10 mouse cellular contexts compared by ENCODE assay signal in the genomic region with DNA sequence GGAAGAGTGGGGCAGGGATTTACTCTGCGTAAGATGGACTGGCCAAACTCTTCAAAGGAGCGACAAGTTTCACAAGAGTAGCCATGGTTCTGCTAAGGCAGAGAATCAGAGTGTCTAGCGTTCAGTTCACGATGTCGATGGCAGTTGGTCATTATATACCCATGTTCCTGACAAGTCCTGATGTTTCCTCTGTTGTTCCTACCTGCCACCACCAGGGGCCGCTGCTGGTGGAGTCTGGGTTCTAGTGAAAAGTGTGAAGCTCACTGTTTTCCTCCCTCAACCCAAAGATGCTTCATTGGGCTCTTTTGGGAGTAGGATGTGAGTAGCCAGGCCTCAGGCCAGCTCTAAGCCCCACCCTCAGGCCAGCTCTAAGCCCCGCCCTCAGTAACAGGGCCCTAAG. TPM values are rescaled to one million over a fixed set of nuclear protein-coding genes. Genes with fewer than 3 reads are reported as not detected.
DNase-seq lines count a peak whose midpoint lies in the region; ATAC-seq and TF ChIP-seq lines count a peak whose summit lies in the region.
"Had no signal": no experiment of that assay in that cellular context is flagged by ENCODE, and none has a peak within 500 bp of the region (broad histone marks: within the 10 kb centered on the region; RNA-seq: fewer than 3 reads in every experiment).

No protein-coding gene starts in this region.

- H3K36me3 ChIP-seq in hindbrain, embryonic 11.5 days (ENCODE audit: control insufficient read depth, insufficient read depth, low read length): no peaks in the 10 kb centered on the region
- no peaks in the 10 kb centered on the region for H3K36me3 ChIP-seq in hindbrain, embryonic 12.5 days
- H3K36me3 ChIP-seq in ES-Bruce4 (ENCODE audit: control insufficient read depth, insufficient read depth, low read length, poor library complexity, severe bottlenecking): no peaks in the 10 kb centered on the region
- H3K36me3 ChIP-seq: embryonic facial prominence, embryonic 13.5 days had no signal

- no peak for TF ChIP-seq EP300 in ES-Bruce4 (IDR thresholded peaks at IDR 0.05; ENCODE audit: insufficient read depth, low read depth, low read length)

- H3K4me2 ChIP-seq in hindbrain, embryonic 11.5 days (replicated peaks; ENCODE audit: low read depth, low read length): no peak overlapping the region
- H3K4me2 ChIP-seq in hindbrain, embryonic 12.5 days (replicated peaks): no peak overlapping the region
- H3K4me2 ChIP-seq: embryonic facial prominence, embryonic 13.5 days had no signal

- no peak for TF ChIP-seq POLR2A in ES-Bruce4 (IDR thresholded peaks at IDR 0.05; ENCODE audit: insufficient read depth, low read length)

- H3K4me1 ChIP-seq in hindbrain, embryonic 11.5 days (replicated peaks; ENCODE audit: control insufficient read depth, insufficient read depth, low read length): no peaks in the 10 kb centered on the region
- no peaks in the 10 kb centered on the region for H3K4me1 ChIP-seq in hindbrain, embryonic 12.5 days
- H3K4me1 ChIP-seq in ES-Bruce4 (ENCODE audit: control insufficient read depth, insufficient read depth, low read length): no peaks in the 10 kb centered on the region

- no peak overlapping the region for H3K4me3 ChIP-seq in hindbrain, embryonic 11.5 days (ENCODE audit: low read depth, low read length)
- no peak overlapping the region for H3K4me3 ChIP-seq in hindbrain, embryonic 12.5 days
- H3K4me3 ChIP-seq in ES-Bruce4 (ENCODE audit: low read depth, low read length): no peak overlapping the region
- H3K4me3 ChIP-seq: embryonic facial prominence, embryonic 13.5 days had no signal

- peak; percentile 77 for TF ChIP-seq CTCF in ES-Bruce4 (IDR thresholded peaks at IDR 0.05; ENCODE audit: low read depth, low read length)

- H3K27me3 ChIP-seq in hindbrain, embryonic 11.5 days (ENCODE audit: control insufficient read depth, insufficient read depth, low read length): no peaks in the 10 kb centered on the region
- peaks cover 10% of the 10 kb centered on the region; the same call in 1 of the 2 replicates for H3K27me3 ChIP-seq in hindbrain, embryonic 12.5 days
- H3K27me3 ChIP-seq in ES-Bruce4 (ENCODE audit: control insufficient read depth, insufficient read depth, low read length, poor library complexity, severe bottlenecking): no peaks in the 10 kb centered on the region
- H3K27me3 ChIP-seq: embryonic facial prominence, embryonic 13.5 days had no signal

- WGBS in hindbrain, embryonic 11.5 days: 60% methylated on average over 7 of the region's 7 CpGs
- 65% methylated on average over 7 of the region's 7 CpGs for WGBS in hindbrain, embryonic 12.5 days

- H3K9ac ChIP-seq in hindbrain, embryonic 11.5 days (ENCODE audit: low read depth, low read length): no peak overlapping the region
- no peak overlapping the region for H3K9ac ChIP-seq in hindbrain, embryonic 12.5 days
- H3K9ac ChIP-seq in ES-Bruce4 (ENCODE audit: low read depth, poor library complexity, severe bottlenecking): no peak overlapping the region
- H3K9ac ChIP-seq: embryonic facial prominence, embryonic 13.5 days had no signal

- DNase-seq in hindbrain, embryonic 11.5 days (ENCODE audit: low spot score): peak; percentile 45
- peak; percentile 43 for DNase-seq in embryo, embryonic 10 days (ENCODE audit: low spot score)
- peak; percentile 6 to 39 for DNase-seq in spleen, adult 18-20 months
- DNase-seq in layer of hippocampus, postnatal 10 days (ENCODE audit: low spot score in 2 of 2): no peak
- DNase-seq in ovary, postnatal 36 days (ENCODE audit: low spot score): no peak

- H3K9me3 ChIP-seq in hindbrain, embryonic 11.5 days (ENCODE audit: control insufficient read depth, low read length): no peaks in the 10 kb centered on the region
- H3K9me3 ChIP-seq in hindbrain, embryonic 12.5 days (replicated peaks): no peaks in the 10 kb centered on the region
- H3K9me3 ChIP-seq in ES-Bruce4 (replicated peaks; ENCODE audit: control insufficient read depth, insufficient read depth, low read length, poor library complexity, severe bottlenecking): no peaks in the 10 kb centered on the region
- H3K9me3 ChIP-seq: embryonic facial prominence, embryonic 13.5 days had no signal

- no peak for ATAC-seq in hindbrain, embryonic 11.5 days (ENCODE audit: low FRiP score)
- ATAC-seq in hindbrain, embryonic 12.5 days (ENCODE audit: low FRiP score): no peak
- ATAC-seq in megakaryocyte-erythroid progenitor cell, adult 5-6 weeks (replicated peaks; ENCODE audit: low FRiP score, low TSS enrichment, poor library complexity, severe bottlenecking): no peak; the same call in 1 of the 2 replicates

- no peak overlapping the region for H3K27ac ChIP-seq in hindbrain, embryonic 11.5 days (ENCODE audit: low read depth, low read length)
- no peak overlapping the region for H3K27ac ChIP-seq in hindbrain, embryonic 12.5 days
- H3K27ac ChIP-seq in ES-Bruce4 (ENCODE audit: insufficient read depth, low read length): no peak overlapping the region
- H3K27ac ChIP-seq: embryonic facial prominence, embryonic 13.5 days had no signal

RNA-seq across cellular contexts. Expression of gene Pdgfra, which starts 33.3 kb away (rescaled TPM):
- polyA plus RNA-seq in hindbrain, embryonic 11.5 days (2014; fragmentation: Nextera tagmentation; extraction: Ambion mirVana): 26.5 and 29.3 TPM in 2 replicates
- 50.1 and 60.1 TPM in 2 replicates for polyA plus RNA-seq in hindbrain, embryonic 12.5 days (2016; fragmentation: Nextera tagmentation; extraction: Ambion mirVana)
- polyA plus RNA-seq in ES-Bruce4 (2011; ENCODE audit: insufficient read depth, insufficient read length, low read depth, missing spikeins): 2.1 and 2.7 TPM in 2 replicates
- total RNA-seq in layer of hippocampus, postnatal 10 days (2021): 10 to 100 TPM; 93.7 to 94.8 TPM
- not detected in 2 replicates for total RNA-seq in megakaryocyte-erythroid progenitor cell, adult 5-6 weeks (2014; fragmentation: Nextera tagmentation)
- total RNA-seq in megakaryocyte-erythroid progenitor cell, adult 5-6 weeks (2017): not detected in 2 replicates

RNA-seq across cellular contexts. Expression of gene Gsx2, which starts 43.4 kb away (rescaled TPM):
- polyA plus RNA-seq in hindbrain, embryonic 11.5 days (2014; fragmentation: Nextera tagmentation; extraction: Ambion mirVana): 5.5 and 6.0 TPM in 2 replicates
- polyA plus RNA-seq in hindbrain, embryonic 12.5 days (2016; fragmentation: Nextera tagmentation; extraction: Ambion mirVana): 6.1 and 6.8 TPM in 2 replicates
- not detected in 2 replicates for polyA plus RNA-seq in ES-Bruce4 (2011; ENCODE audit: insufficient read depth, insufficient read length, low read depth, missing spikeins)
- under 1 TPM; 0.47 to 0.59 TPM for total RNA-seq in layer of hippocampus, postnatal 10 days (2021)
- not detected in 2 replicates for total RNA-seq in megakaryocyte-erythroid progenitor cell, adult 5-6 weeks (2014; fragmentation: Nextera tagmentation)
- not detected in 2 replicates for total RNA-seq in megakaryocyte-erythroid progenitor cell, adult 5-6 weeks (2017)
- polyA plus RNA-seq: embryonic facial prominence, embryonic 13.5 days; limb, embryonic 14.5 days had no signal

Comparison
In these comparisons a context has a peak if more than half of its experiments do, and no peak if none do; other contexts are left out.
1. DNase-seq: peak in hindbrain, embryonic 11.5 days (single experiment), embryo, embryonic 10 days (single experiment) and spleen, adult 18-20 months (2 of 2); none in layer of hippocampus, postnatal 10 days (0 of 2) and ovary, postnatal 36 days (single experiment).